Mouse (Mus musculus) ES-Bruce4 (cell line): Measurements from ENCODE around the gene Knstrn.

Source experiments
- EP300 ChIP-seq: IDR thresholded peaks from 2 replicates; pipeline ENCODE4 v1.6.1; 2011; ENCODE audit warnings: low read depth, low read length; ENCODE audit not compliant: insufficient read depth
- POLR2A ChIP-seq: IDR thresholded peaks from one replicate; pipeline ENCODE4 v1.8.1; 2011; ENCODE audit warnings: low read length; ENCODE audit not compliant: insufficient read depth

DNA sequence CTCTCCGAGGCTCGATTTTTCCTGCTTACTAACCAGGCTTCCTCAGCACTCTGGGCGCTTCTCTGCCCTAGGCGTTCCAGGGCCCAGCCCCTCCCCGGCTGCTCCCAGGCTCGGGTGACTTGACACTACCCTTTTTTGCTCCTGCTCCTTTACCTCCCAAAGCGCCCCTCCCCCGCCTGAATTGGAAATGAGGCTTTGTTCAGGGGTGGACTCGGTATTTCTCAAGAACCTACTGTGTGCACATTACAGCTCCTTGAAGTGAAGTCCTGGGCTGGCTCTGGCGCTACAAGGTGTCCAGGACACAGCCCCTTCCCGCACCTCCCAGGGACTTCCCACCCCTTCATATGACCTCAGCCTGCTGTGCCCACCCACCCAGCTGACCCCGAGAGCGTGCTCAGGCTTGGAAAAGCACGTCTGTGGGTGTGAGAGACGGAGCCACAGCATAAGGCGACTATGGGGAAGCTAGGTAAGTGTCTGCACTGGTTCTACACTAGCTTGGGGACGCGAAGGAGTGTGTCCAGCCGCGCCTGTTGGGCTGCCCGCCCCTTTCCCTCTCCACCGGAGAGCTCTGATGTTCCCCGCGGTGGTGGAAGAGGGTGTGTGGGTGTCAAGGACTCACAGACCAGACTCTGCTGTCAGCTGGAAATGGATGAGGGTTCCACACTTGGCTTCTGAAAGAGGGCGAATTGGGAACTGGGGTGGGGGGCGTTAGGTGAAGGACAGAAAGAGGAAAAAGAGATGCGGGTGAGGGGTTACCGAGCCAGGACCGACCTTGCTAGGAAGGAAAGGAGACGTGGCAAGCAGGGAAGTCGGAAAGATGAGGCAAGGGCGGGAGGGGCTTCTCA lies 86.4 kb downstream of the Knstrn start, which contains the start of gene Bahd1:
- TF ChIP-seq EP300 (0 out of 2 replicates have a peak, but pooled peaks have one; percentile 28), POLR2A (no peak)
